Mouse (Mus musculus) right cerebral cortex, postnatal 10 days (tissue): Measurements from ENCODE around the gene Mov10l1.

Experiments
- DNase-seq, 2 experiments: peaks; one replicate each; pipeline ENCODE4 v3.0.0; 2021; ENCODE audit warnings: low spot score in 2 of 2

Gene Mov10l1

GRCm38 (mm10) chr15:89007781-89008180 lies 25.1 kb downstream of the Mov10l1 start:
- DNase-seq = no peak

- DNase-seq = peak in 1 of 2 experiments; percentile 15
Measured at GRCm38 (mm10) chr15:89016722-89017121, 34.0 kb downstream of the Mov10l1 start.

GRCm38 (mm10) chr15:89020085-89020484 lies 37.4 kb downstream of the Mov10l1 start:
- peak in 1 of 2 experiments; percentile 5 for DNase-seq

- no peak for DNase-seq
Measured at GRCm38 (mm10) chr15:89020492-89020891, 37.8 kb downstream of the Mov10l1 start.

- no peak for DNase-seq
Measured at GRCm38 (mm10) chr15:89044381-89044780, 61.7 kb downstream of the Mov10l1 start.

- DNase-seq = no peak
Measured at GRCm38 (mm10) chr15:89046356-89046755, 63.6 kb downstream of the Mov10l1 start.

GRCm38 (mm10) chr15:89054666-89055065 lies 72.0 kb downstream of the Mov10l1 start:
- no peak for DNase-seq

GRCm38 (mm10) chr15:89058736-89059135 lies 76.0 kb downstream of the Mov10l1 start:
- no peak for DNase-seq

GRCm38 (mm10) chr15:89059161-89059931 lies 76.6 kb downstream of the Mov10l1 start, which contains the start of gene Panx2:
Gene Panx2, plus strand, starts transcription at chr15:89059734.
- peak; percentile 56 to 70 for DNase-seq

- DNase-seq = peak; percentile 61 to 64
Measured at GRCm38 (mm10) chr15:89060032-89060681, 77.4 kb downstream of the Mov10l1 start.

- peak in 1 of 2 experiments; percentile 31 for DNase-seq
Measured at GRCm38 (mm10) chr15:89060811-89061460, 78.2 kb downstream of the Mov10l1 start.

GRCm38 (mm10) chr15:89061761-89062517 lies 79.2 kb downstream of the Mov10l1 start:
- no peak for DNase-seq

GRCm38 (mm10) chr15:89062518-89062910 lies 79.8 kb downstream of the Mov10l1 start:
- no peak for DNase-seq

- DNase-seq = peak in 1 of 2 experiments; percentile 33
Measured at GRCm38 (mm10) chr15:89063001-89063400, 80.3 kb downstream of the Mov10l1 start.

- DNase-seq = peak; percentile 61 to 80
Measured at GRCm38 (mm10) chr15:89063536-89063935, 80.8 kb downstream of the Mov10l1 start.

- DNase-seq = peak in 1 of 2 experiments; percentile 26
Measured at GRCm38 (mm10) chr15:89064891-89065290, 82.2 kb downstream of the Mov10l1 start.

GRCm38 (mm10) chr15:89067609-89068008 lies 84.9 kb downstream of the Mov10l1 start:
- DNase-seq = no peak

GRCm38 (mm10) chr15:89068226-89068625 lies 85.5 kb downstream of the Mov10l1 start:
- no peak for DNase-seq

- DNase-seq = no peak
Measured at GRCm38 (mm10) chr15:89069336-89069840, 86.7 kb downstream of the Mov10l1 start.

- DNase-seq = no peak
Measured at GRCm38 (mm10) chr15:89070606-89071005, 87.9 kb downstream of the Mov10l1 start.

- peak; percentile 70 to 81 for DNase-seq
Measured at GRCm38 (mm10) chr15:89073993-89074603, 91.4 kb downstream of the Mov10l1 start.
